Mouse (Mus musculus): Measurements from ENCODE around the gene Cdnf.

- TF ChIP-seq CTCF (conservative IDR thresholded peaks at IDR 0.05; ENCODE audit: insufficient read depth, insufficient read length, low read depth, low read length) (no peak), POLR2A (IDR thresholded peaks at IDR 0.05; ENCODE audit: low read depth, low read length) (no peak)
Observed at GRCm38 (mm10) chr2:3512076-3512475, 754 bp upstream of the Cdnf start.

Data from kidney, adult 2 months (tissue).